Mouse (Mus musculus) heart, embryonic 15.5 days (tissue): ENCODE measurements at regions not wholly inside any gene's neighbourhood (a gene's known extent, or its start where the extent isn't known, plus 50 kb on each side); places are given as distances from the start of the nearest gene placed in this dataset.
"Not testable (repeated sequence)": the region's sequence is repeated elsewhere in the genome, so short reads cannot be mapped to it uniquely, and the experiment has no call there.

Source experiments
- ATAC-seq: fragments of 200-750 bp; cut with Nextera tagmentation; replicated peaks from 2 replicates; pipeline ENCODE4 v1.8.0; 2017; ENCODE audit warnings: low read depth, moderate TSS enrichment; ENCODE audit not compliant: insufficient number of reproducible peaks, insufficient read depth, low FRiP score
- H3K27ac ChIP-seq: fragments of 300-500 bp; sonication (generic); 2 replicates; pipeline ENCODE4 v1.5.1; 2015; ENCODE audit warnings: mild to moderate bottlenecking, inconsistent platforms
- H3K27me3 ChIP-seq: fragments of 300-500 bp; sonication (generic); 2 replicates; pipeline ENCODE4 v1.6.1; 2015; ENCODE audit warnings: inconsistent platforms
- H3K36me3 ChIP-seq: fragments of 300-500 bp; sonication (generic); 2 replicates; pipeline ENCODE4 v1.6.1; 2015; ENCODE audit warnings: mild to moderate bottlenecking, inconsistent platforms
- H3K4me1 ChIP-seq: fragments of 300-500 bp; sonication (generic); replicated peaks from 2 replicates; pipeline ENCODE4 v1.6.1; 2015; ENCODE audit warnings: inconsistent platforms
- H3K4me2 ChIP-seq: fragments of 300-500 bp; sonication (generic); 2 replicates; pipeline ENCODE4 v1.6.1; 2015; ENCODE audit warnings: inconsistent platforms, mild to moderate bottlenecking, moderate library complexity
- H3K4me3 ChIP-seq: fragments of 300-500 bp; sonication (generic); 2 replicates; pipeline ENCODE4 v1.5.1; 2015; ENCODE audit warnings: mild to moderate bottlenecking, inconsistent platforms
- H3K9ac ChIP-seq: fragments of 300-500 bp; sonication (generic); 2 replicates; pipeline ENCODE4 v1.6.1; 2015; ENCODE audit warnings: mild to moderate bottlenecking, inconsistent platforms
- H3K9me3 ChIP-seq: fragments of 300-500 bp; sonication (generic); replicated peaks from 2 replicates; pipeline ENCODE4 v1.6.1; 2016; ENCODE audit warnings: inconsistent platforms
- WGBS: fragments of 180-500 bp; shearing (Covaris S2); methylation state at CpG from one replicate; pipeline ENCODE4 v1.1.7; 2015; ENCODE audit warnings: mixed read lengths; 5-methylcytosine and 5-hydroxymethylcytosine counted together

GRCm38 (mm10) chr13:97366723-97367122, 125.8 kb downstream of the Enc1 start:
- Histone ChIP-seq H3K9ac (no peak overlapping the region), H3K27me3 (peaks cover 20% of the 10 kb centered on the region), H3K4me2 (no peak overlapping the region), H3K4me1 (0 out of 2 replicates have a peak, but pooled peaks cover 3% of the 10 kb centered on the region), H3K4me3 (no peak overlapping the region), H3K9me3 (no peaks in the 10 kb centered on the region), H3K27ac (no peak overlapping the region), H3K36me3 (no peaks in the 10 kb centered on the region)
- WGBS: 73% methylated on average over 8 of the region's 8 CpGs
- ATAC-seq: no peak

- Histone ChIP-seq H3K9ac (no peak overlapping the region), H3K4me2 (no peak overlapping the region), H3K4me1 (peaks cover 6% of the 10 kb centered on the region; the same call in 1 of the 2 replicates), H3K4me3 (no peak overlapping the region), H3K9me3 (no peaks in the 10 kb centered on the region), H3K36me3 (no peaks in the 10 kb centered on the region), H3K27ac (no peak overlapping the region), H3K27me3 (peaks cover 20% of the 10 kb centered on the region)
- WGBS: 42% methylated on average over 18 of the region's 18 CpGs
- ATAC-seq: no peak
These were observed 124.8 kb downstream of the Enc1 start for GRCm38 (mm10) chr13:97365557-97366244.

DNA sequence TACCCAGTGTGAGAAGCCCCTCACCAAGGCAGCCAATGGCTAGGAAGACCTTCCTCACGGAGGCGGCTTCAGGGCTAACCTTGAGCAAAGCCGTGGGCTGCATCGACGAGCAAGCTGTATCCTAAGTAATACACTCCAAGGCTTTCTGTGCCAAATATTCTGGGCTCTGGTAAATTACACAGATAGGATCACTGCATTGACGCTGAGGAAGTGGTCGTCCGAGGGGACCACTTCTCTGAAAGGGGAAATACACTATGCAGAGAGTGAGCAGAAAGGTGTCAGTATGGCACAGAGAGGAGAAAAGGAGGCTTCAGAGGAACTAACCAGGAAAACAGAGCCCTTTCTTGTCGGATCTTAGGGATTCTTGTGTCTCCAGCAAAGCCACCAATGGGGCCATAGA, 124.1 kb downstream of the Enc1 start:
- H3K27me3 ChIP-seq: peaks cover 20% of the 10 kb centered on the region
- H3K4me3 ChIP-seq: no peak overlapping the region
- peaks cover 6% of the 10 kb centered on the region; the same call in 1 of the 2 replicates for H3K4me1 ChIP-seq
- H3K4me2 ChIP-seq: no peak overlapping the region
- no peaks in the 10 kb centered on the region for H3K36me3 ChIP-seq
- ATAC-seq: no peak
- WGBS: 68% methylated on average over 9 of the region's 9 CpGs
- H3K27ac ChIP-seq: no peak overlapping the region
- H3K9ac ChIP-seq: no peak overlapping the region
- no peaks in the 10 kb centered on the region for H3K9me3 ChIP-seq

GRCm38 (mm10) chr13:97363765-97364164, 122.9 kb downstream of the Enc1 start:
- peaks cover 18% of the 10 kb centered on the region for H3K27me3 ChIP-seq
- H3K4me3 ChIP-seq: no peak overlapping the region
- H3K9ac ChIP-seq: no peak overlapping the region
- ATAC-seq: no peak
- no peaks in the 10 kb centered on the region for H3K9me3 ChIP-seq
- peaks cover 6% of the 10 kb centered on the region; the same call in 1 of the 2 replicates for H3K4me1 ChIP-seq
- 73% methylated on average over 5 of the region's 5 CpGs for WGBS
- no peak overlapping the region for H3K27ac ChIP-seq
- H3K36me3 ChIP-seq: no peaks in the 10 kb centered on the region
- no peak overlapping the region for H3K4me2 ChIP-seq

- no peak overlapping the region for H3K27ac ChIP-seq
- WGBS: 68% methylated on average over 4 of the region's 4 CpGs
- peaks cover 6% of the 10 kb centered on the region; the same call in 1 of the 2 replicates for H3K4me1 ChIP-seq
- no peaks in the 10 kb centered on the region for H3K36me3 ChIP-seq
- peaks cover 14% of the 10 kb centered on the region for H3K27me3 ChIP-seq
- H3K4me3 ChIP-seq: no peak overlapping the region
- no peak for ATAC-seq
- no peak overlapping the region for H3K4me2 ChIP-seq
- H3K9me3 ChIP-seq: no peaks in the 10 kb centered on the region
- H3K9ac ChIP-seq: no peak overlapping the region
These were observed 122.3 kb downstream of the Enc1 start for GRCm38 (mm10) chr13:97363214-97363613.

DNA sequence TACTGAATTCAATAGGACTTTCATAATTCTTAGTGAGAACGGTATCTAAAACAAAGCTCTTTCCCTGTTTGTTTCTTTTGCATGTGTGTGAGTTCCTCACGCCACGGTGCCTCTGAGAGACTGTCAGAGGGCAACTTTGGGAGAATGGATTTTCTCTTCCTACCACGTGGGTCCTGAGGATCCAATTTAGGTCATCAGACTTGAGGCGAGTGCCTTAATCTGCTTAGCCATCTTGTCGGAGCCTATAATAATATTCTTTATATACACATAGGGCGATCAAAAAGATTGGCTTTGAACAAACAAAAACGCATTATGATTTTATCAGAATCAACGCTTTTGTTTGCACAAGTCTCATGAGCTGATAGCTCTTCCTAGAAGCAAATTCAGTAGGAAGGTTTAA, 119.6 kb downstream of the Enc1 start:
- WGBS: 51% methylated on average over 9 of the region's 9 CpGs
- no peak overlapping the region for H3K27ac ChIP-seq
- peaks cover 12% of the 10 kb centered on the region for H3K4me1 ChIP-seq

DNA sequence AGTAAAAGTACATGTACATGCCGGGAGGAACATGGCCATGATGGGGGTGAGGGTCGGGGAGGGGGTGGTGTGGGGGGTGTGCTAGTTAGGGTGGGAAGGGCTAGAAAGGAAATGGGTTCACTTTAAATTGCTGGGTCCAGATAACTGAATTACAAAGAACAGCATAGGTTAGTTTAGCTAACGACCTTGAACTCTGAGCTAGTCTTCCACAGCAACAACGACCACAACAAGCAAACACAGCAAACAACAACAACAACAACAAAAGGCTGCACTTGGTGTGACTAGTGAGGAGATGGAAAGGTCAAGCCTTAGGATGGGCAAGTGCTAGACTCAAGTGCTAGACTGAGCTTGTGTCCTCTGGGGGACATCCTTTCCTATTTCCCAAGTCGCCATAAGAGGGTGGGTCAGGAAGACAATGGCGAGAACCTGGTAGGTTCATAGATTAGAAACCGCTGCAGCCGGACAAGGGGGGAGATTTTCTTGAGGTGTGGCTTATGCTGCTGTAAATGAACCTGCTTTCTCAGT, 117.9 kb downstream of the Enc1 start:
- no peak overlapping the region for H3K4me3 ChIP-seq
- peaks cover 12% of the 10 kb centered on the region for H3K4me1 ChIP-seq
- no peak overlapping the region for H3K27ac ChIP-seq
- ATAC-seq: no peak
- no peaks in the 10 kb centered on the region for H3K36me3 ChIP-seq
- WGBS: 89% methylated on average over 8 of the region's 8 CpGs
- no peak overlapping the region for H3K4me2 ChIP-seq
- no peak overlapping the region for H3K9ac ChIP-seq
- no peaks in the 10 kb centered on the region; the same call in 1 of the 2 replicates for H3K27me3 ChIP-seq
- H3K9me3 ChIP-seq: no peaks in the 10 kb centered on the region

More for the DNA sequence above, 119.6 kb downstream of the Enc1 start:
- Histone ChIP-seq H3K36me3 (no peaks in the 10 kb centered on the region), H3K9me3 (no peaks in the 10 kb centered on the region), H3K9ac (no peak overlapping the region), H3K27me3 (peaks cover 6% of the 10 kb centered on the region), H3K4me2 (no peak overlapping the region), H3K4me3 (no peak overlapping the region)
- no peak for ATAC-seq

DNA sequence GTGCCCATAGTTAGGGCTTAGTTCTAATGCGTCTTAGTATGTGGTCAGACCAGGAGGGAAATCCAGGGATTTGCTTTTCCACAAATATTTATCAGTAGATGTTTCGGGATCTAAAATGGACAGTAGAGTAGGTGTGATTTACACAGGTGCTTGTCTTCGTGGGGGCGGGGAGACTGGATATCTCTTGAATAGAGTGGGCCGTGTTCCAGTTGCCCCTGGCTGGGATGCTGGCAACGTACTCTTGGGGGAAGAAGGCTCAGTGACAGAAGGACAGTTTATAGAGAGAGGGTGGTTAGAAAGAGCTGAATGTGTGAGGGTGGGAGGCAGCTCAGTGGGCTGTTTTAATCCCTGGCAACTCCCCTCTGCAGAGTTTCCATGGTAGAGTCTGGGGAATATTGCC, 117.4 kb downstream of the Enc1 start:
- no peak for ATAC-seq
- Histone ChIP-seq H3K4me1 (peaks cover 12% of the 10 kb centered on the region), H3K9ac (no peak overlapping the region), H3K4me3 (no peak overlapping the region), H3K27ac (no peak overlapping the region), H3K36me3 (no peaks in the 10 kb centered on the region), H3K4me2 (no peak overlapping the region), H3K27me3 (no peaks in the 10 kb centered on the region; the same call in 1 of the 2 replicates), H3K9me3 (no peaks in the 10 kb centered on the region)
- WGBS: 72% methylated on average over 6 of the region's 6 CpGs

DNA sequence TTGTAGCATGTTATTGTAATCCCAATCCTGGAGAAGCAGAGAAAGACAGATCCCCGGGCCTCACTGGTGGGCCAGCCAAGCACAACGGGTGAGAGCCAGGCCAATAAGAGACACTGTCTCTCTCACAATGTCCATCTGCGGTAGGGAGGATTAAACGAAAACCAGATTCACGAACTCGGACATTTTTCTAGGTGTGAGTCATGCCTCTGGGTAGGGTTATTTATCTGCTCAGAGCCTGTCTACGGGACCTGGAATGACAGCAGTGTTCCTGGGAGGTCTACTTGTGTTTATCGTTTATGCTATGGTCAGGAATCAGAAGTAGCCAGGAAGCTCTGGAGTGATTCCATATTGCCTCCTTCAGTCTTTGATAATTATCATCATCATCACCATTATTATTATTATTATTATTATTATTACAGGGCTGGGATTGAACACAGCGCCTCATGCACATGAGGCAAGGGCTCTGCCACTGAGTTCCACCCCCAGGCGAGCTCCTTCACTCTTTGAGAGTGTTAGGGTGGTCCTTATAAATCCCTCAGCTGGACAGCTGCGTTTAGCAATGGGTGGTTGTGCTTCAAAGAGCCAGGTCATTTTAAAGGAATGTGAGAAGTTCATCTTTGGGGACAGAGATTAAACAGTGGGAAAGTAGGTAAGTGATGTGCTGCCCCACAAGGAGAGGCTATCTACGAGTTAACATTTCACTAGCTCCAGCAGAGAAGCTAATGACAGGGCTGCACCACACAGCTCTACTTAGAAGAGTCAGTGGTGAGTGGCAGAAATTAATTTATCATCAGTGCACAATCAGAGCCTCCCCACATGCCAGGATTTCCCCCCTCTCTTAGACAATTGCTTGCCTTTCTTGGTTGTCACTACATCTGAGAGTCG, 116.3 kb downstream of the Enc1 start:
- WGBS: 38% methylated on average over 13 of the region's 13 CpGs
- Histone ChIP-seq H3K4me2 (no peak overlapping the region), H3K27me3 (no peaks in the 10 kb centered on the region; the same call in 1 of the 2 replicates), H3K4me3 (no peak overlapping the region), H3K36me3 (no peaks in the 10 kb centered on the region), H3K4me1 (peaks cover 8% of the 10 kb centered on the region), H3K9me3 (no peaks in the 10 kb centered on the region), H3K27ac (no peak overlapping the region), H3K9ac (no peak overlapping the region)
- no peak; the same call in 1 of the 2 replicates for ATAC-seq

GRCm38 (mm10) chr13:97355411-97355810, 114.5 kb downstream of the Enc1 start:
- H3K4me3 ChIP-seq: not testable (repeated sequence)

GRCm38 (mm10) chr13:97347696-97348095, 106.8 kb downstream of the Enc1 start:
- ATAC-seq: no peak
- Histone ChIP-seq H3K4me1 (no peaks in the 10 kb centered on the region), H3K27ac (no peak overlapping the region), H3K27me3 (no peaks in the 10 kb centered on the region), H3K9ac (no peak overlapping the region), H3K36me3 (no peaks in the 10 kb centered on the region), H3K4me3 (no peak overlapping the region), H3K9me3 (no peaks in the 10 kb centered on the region), H3K4me2 (no peak overlapping the region)
- WGBS: 51% methylated on average over 7 of the region's 7 CpGs

More at GRCm38 (mm10) chr13:97355411-97355810, 114.5 kb downstream of the Enc1 start:
- H3K9me3 ChIP-seq, H3K4me2 ChIP-seq, H3K27me3 ChIP-seq, H3K9ac ChIP-seq, H3K4me1 ChIP-seq, H3K27ac ChIP-seq, H3K36me3 ChIP-seq, ATAC-seq: not testable (repeated sequence)
- WGBS: 88% methylated on average over 6 of the region's 6 CpGs
